Mouse (Mus musculus) cortical plate, adult 2 months (tissue): Measurements from ENCODE around the gene Arfip1.

Experiments
- CTCF ChIP-seq: fragments of 200-500 bp; IDR thresholded peaks from 2 replicates; pipeline ENCODE4 v1.5.1; 2011; ENCODE audit warnings: mild to moderate bottlenecking, control low read depth, low read length; ENCODE audit not compliant: insufficient read depth; ENCODE audit errors: extremely low read depth
- POLR2A ChIP-seq: fragments of 200-500 bp; IDR thresholded peaks from 2 replicates; pipeline ENCODE4 v1.6.1; 2011; ENCODE audit warnings: mild to moderate bottlenecking, low read length, control low read depth; ENCODE audit not compliant: insufficient read depth; ENCODE audit errors: extremely low read depth

GRCm38 (mm10) chr3:84460952-84461351 is 121.5 kb downstream of the Arfip1 start:
- TF ChIP-seq POLR2A (no peak), CTCF (no peak)
